Mouse (Mus musculus) effector memory CD4-positive, alpha-beta T cell, adult 5 months (primary cell): Measurements from ENCODE around the gene Rapgef2. TPM values are rescaled to one million over a fixed set of nuclear protein-coding genes. Genes with fewer than 3 reads are reported as not detected.

Source experiments
- polyA plus RNA-seq: library from polyadenylated mRNA; unstranded; fragments of 100-300 nt; shearing (Covaris generic); gene quantifications from one replicate; pipeline ENCODE4 v1.2.1, GENCODE M21; 2017

Rapgef2 gene
- 37.0 TPM for polyA plus RNA-seq

GRCm38 (mm10) chr3:79286376-79287107 is at the start of gene Rapgef2:
Gene Rapgef2, minus strand, starts transcription at chr3:79286517.

Other genes with a start within 250 kb of the Rapgef2 start
- not detected for gene Gm17359, start 50.1 kb upstream of the Rapgef2 start, polyA plus RNA-seq